Mouse (Mus musculus): ENCODE measurements around the gene Igfbp4. TPM values are rescaled to one million over a fixed set of nuclear protein-coding genes. Genes with fewer than 3 reads are reported as not detected.
A peak's percentile ranks its signal among the peaks of the same experiment; 100 is the strongest.

Gene Igfbp4
- total RNA-seq (2012; rRNA removed) (89.8 and 94.4 TPM in 2 replicates), polyA plus RNA-seq (2012; ENCODE audit: insufficient read depth in 1 of 2, insufficient read length in 2 of 2, low read depth in 1 of 2, low replicate concordance in 2 of 2, missing spikeins in 1 of 2) (100 to 1,000 TPM in 1 of 2 experiments, not detected in 1; 221 TPM)

DNA sequence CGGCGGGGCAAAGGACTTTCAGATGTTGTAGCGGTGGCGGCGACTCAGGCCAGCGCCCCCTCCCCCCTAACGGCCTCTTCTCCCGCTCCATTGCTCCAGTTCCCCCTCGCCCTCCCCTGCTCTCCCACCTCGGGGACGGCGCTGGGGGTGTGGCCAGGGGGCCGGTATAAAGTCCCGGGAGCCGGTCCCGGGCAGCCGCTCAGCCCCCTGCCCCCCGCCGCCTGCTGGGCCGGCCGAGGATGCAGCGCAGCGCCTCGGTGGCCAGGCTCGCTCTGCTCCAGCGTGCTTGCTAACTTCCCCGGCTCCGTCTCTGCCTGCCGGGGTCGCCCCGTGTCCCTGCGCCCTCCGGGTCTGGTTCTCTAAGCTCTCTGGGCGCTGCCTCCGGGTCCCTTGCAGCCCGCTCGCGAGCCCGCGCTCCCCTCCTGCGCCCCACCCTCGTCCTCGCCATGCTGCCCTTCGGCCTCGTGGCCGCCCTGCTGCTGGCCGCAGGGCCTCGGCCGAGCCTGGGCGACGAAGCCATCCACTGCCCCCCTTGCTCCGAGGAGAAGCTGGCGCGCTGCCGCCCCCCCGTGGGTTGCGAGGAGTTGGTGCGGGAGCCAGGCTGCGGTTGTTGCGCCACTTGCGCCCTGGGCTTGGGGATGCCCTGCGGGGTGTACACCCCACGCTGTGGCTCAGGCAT is at the start of gene Igfbp4:
TSS of gene Igfbp4 (plus strand) at position 194 of the 679 bp plus-strand sequence.
- peaks cover 0 to 4% of the 10 kb centered on the region in 2 experiments; a peak in 2 of 4 replicates for H3K36me3 ChIP-seq (ENCODE audit: control insufficient read depth in 1 of 2, insufficient read depth in 2 of 2, low read length in 2 of 2)
- TF ChIP-seq RCOR1 (IDR thresholded peaks at IDR 0.05; ENCODE audit: low read depth, low read length) (no peak), CTCF (IDR thresholded peaks at IDR 0.05 in 2 of 3, conservative IDR thresholded peaks at IDR 0.05 in 1 of 3; ENCODE audit: control insufficient read depth in 1 of 3, insufficient read depth in 1 of 3, low read depth in 2 of 3, low read length in 3 of 3, poor library complexity in 1 of 3, severe bottlenecking in 1 of 3) (peak in 1 of 3 experiments; percentile 22; a peak in 1 of 6 replicates), POLR2AphosphoS5 (IDR thresholded peaks at IDR 0.05; ENCODE audit: borderline replicate concordance, low read depth, low read length) (no peak), HCFC1 (IDR thresholded peaks at IDR 0.05; ENCODE audit: low read depth, low read length) (peak; percentile 44; the same call in 1 of the 2 replicates), EP300 (IDR thresholded peaks at IDR 0.05; ENCODE audit: low read depth in 1 of 2, low read length in 2 of 2) (no peak), TCF12 (IDR thresholded peaks at IDR 0.05; ENCODE audit: low read depth, low read length) (no peak), RAD21 (IDR thresholded peaks at IDR 0.05; ENCODE audit: low read depth, low read length) (no peak), MXI1 (IDR thresholded peaks at IDR 0.05; ENCODE audit: low read depth, low read length) (peak; percentile 43), POLR2AphosphoS2 (IDR thresholded peaks at IDR 0.05; ENCODE audit: low read length) (no peak; the same call in none of the 2 replicates), ZC3H11A (IDR thresholded peaks at IDR 0.05; ENCODE audit: low read depth, low read length) (no peak), SMC3 (IDR thresholded peaks at IDR 0.05; ENCODE audit: low read depth, low read length) (peak; percentile 2), MYB (IDR thresholded peaks at IDR 0.05; ENCODE audit: low read depth, low read length) (no peak), MAX (IDR thresholded peaks at IDR 0.05; ENCODE audit: low read length) (peak; percentile 68), USF1 (IDR thresholded peaks at IDR 0.05; ENCODE audit: low read depth, low read length) (no peak), KAT2A (conservative IDR thresholded peaks at IDR 0.05; ENCODE audit: low read depth, low read length) (no peak), ELF1 (IDR thresholded peaks at IDR 0.05; ENCODE audit: low read depth, low read length) (no peak), GATA1 (IDR thresholded peaks at IDR 0.05; ENCODE audit: low read depth, low read length) (no peak), CHD1 (IDR thresholded peaks at IDR 0.05; ENCODE audit: low read depth, low read length) (peak; percentile 70; the same call in 1 of the 2 replicates), MAZ (IDR thresholded peaks at IDR 0.05; ENCODE audit: low read depth, low read length) (peak; percentile 42), MYC (IDR thresholded peaks at IDR 0.05; ENCODE audit: low read depth, low read length) (peak; percentile 17; the same call in 1 of the 2 replicates), GABPA (IDR thresholded peaks at IDR 0.05; ENCODE audit: low read depth, low read length) (no peak), ZNF384 (IDR thresholded peaks at IDR 0.05; ENCODE audit: low read depth, low read length) (no peak), NELFE (IDR thresholded peaks at IDR 0.05; ENCODE audit: low read depth, low read length) (peak; percentile 60; the same call in 1 of the 2 replicates), TBP (IDR thresholded peaks at IDR 0.05; ENCODE audit: low read depth, low read length) (no peak), POLR2A (IDR thresholded peaks at IDR 0.05; ENCODE audit: control insufficient read depth in 1 of 2, insufficient read depth in 1 of 2, low read depth in 1 of 2, low read length in 2 of 2, poor library complexity in 1 of 2) (peak; percentile 43 to 69; a peak in 3 of 4 replicates), ZKSCAN1 (IDR thresholded peaks at IDR 0.05; ENCODE audit: low read depth, low read length) (no peak), ZMIZ1 (IDR thresholded peaks at IDR 0.05; ENCODE audit: low read depth, low read length) (peak; percentile 82), CHD2 (IDR thresholded peaks at IDR 0.05; ENCODE audit: low read length) (no peak)
- peak within 1 kb of the TSS; percentile 76 for H3K9ac ChIP-seq (ENCODE audit: control insufficient read depth, low read depth, low read length, poor library complexity, severe bottlenecking)
- peak; percentile 78 for DNase-seq (ENCODE audit: low read depth, low spot score)
- peaks cover 9% of the 10 kb centered on the region for H3K79me2 ChIP-seq (ENCODE audit: control insufficient read depth, insufficient read depth, low read length, poor library complexity)
- peak within 1 kb of the TSS; percentile 63 to 65 for H3K4me3 ChIP-seq (ENCODE audit: control insufficient read depth in 1 of 2, insufficient read depth in 1 of 2, low read depth in 2 of 2, low read length in 2 of 2)
- H3K4me1 ChIP-seq (ENCODE audit: control insufficient read depth in 1 of 2, insufficient read depth in 2 of 2, low read length in 2 of 2) = peaks cover 3 to 14% of the 10 kb centered on the region in 2 experiments; a peak in 3 of 4 replicates
- H3K9me3 ChIP-seq (replicated peaks; ENCODE audit: insufficient read depth, low read length) = no peaks in the 10 kb centered on the region
- no peaks in the 10 kb centered on the region for H3K27me3 ChIP-seq (ENCODE audit: control insufficient read depth in 1 of 2, insufficient read depth in 2 of 2, low read length in 2 of 2)
- peak within 1 kb of the TSS; percentile 87 for H3K27ac ChIP-seq (ENCODE audit: control insufficient read depth, low read depth, low read length)
